Mouse (Mus musculus): ENCODE measurements around the gene Olfr1360. TPM values are rescaled to one million over a fixed set of nuclear protein-coding genes. Genes with fewer than 3 reads are reported as not detected.
"Not testable (repeated sequence)": the region's sequence is repeated elsewhere in the genome, so short reads cannot be mapped to it uniquely, and the experiment has no call there.

Gene Olfr1360
- not detected in 2 replicates for polyA plus RNA-seq (2015; fragmentation: Nextera tagmentation; extraction: Ambion mirVana)

GRCm38 (mm10) chr13:21677305-21677704 is at the start of gene Olfr1360:
TSS of gene Olfr1360 (minus strand) at chr13:21677405.
- no peak for ATAC-seq (ENCODE audit: low read depth)
- Histone ChIP-seq H3K36me3 (ENCODE audit: control insufficient read depth, insufficient read depth, low read length) (no peaks in the 10 kb centered on the region), H3K4me2 (ENCODE audit: low read depth, low read length) (no peak within 1 kb of the TSS), H3K27me3 (ENCODE audit: control insufficient read depth, insufficient read depth, low read depth, low read length) (no peaks in the 10 kb centered on the region), H3K9me3 (ENCODE audit: control insufficient read depth, low read length) (no peaks in the 10 kb centered on the region), H3K4me3 (ENCODE audit: low read length) (no peak within 1 kb of the TSS), H3K27ac (ENCODE audit: low read length) (no peak within 1 kb of the TSS), H3K9ac (ENCODE audit: low read length) (no peak within 1 kb of the TSS), H3K4me1 (replicated peaks; ENCODE audit: control insufficient read depth, insufficient read depth, low read length) (no peaks in the 10 kb centered on the region)
- WGBS: 88% methylated on average over 2 of the region's 2 CpGs

- Histone ChIP-seq H3K9me3 (ENCODE audit: control insufficient read depth, low read length) (no peaks in the 10 kb centered on the region), H3K4me1 (replicated peaks; ENCODE audit: control insufficient read depth, insufficient read depth, low read length) (peaks cover 22% of the 10 kb centered on the region), H3K4me2 (ENCODE audit: low read depth, low read length) (peak overlapping the region; percentile 57), H3K27me3 (ENCODE audit: control insufficient read depth, insufficient read depth, low read depth, low read length) (no peaks in the 10 kb centered on the region), H3K4me3 (ENCODE audit: low read length) (peak overlapping the region; percentile 36; the same call in 1 of the 2 replicates), H3K36me3 (ENCODE audit: control insufficient read depth, insufficient read depth, low read length) (no peaks in the 10 kb centered on the region), H3K9ac (ENCODE audit: low read length) (0 out of 2 replicates have a peak overlapping the region, but pooled peaks have one; percentile 28), H3K27ac (ENCODE audit: low read length) (peak overlapping the region; percentile 93)
- ATAC-seq (ENCODE audit: low read depth): no peak
- WGBS: 36% methylated on average over 5 of the region's 5 CpGs
Measured at GRCm38 (mm10) chr13:21722993-21723836, 46.0 kb upstream of the Olfr1360 start.

- H3K27ac ChIP-seq (ENCODE audit: low read length): peak overlapping the region; percentile 93
- H3K4me2 ChIP-seq (ENCODE audit: low read depth, low read length): peak overlapping the region; percentile 57
- peak overlapping the region; percentile 36 for H3K4me3 ChIP-seq (ENCODE audit: low read length)
- H3K36me3 ChIP-seq (ENCODE audit: control insufficient read depth, insufficient read depth, low read length): no peaks in the 10 kb centered on the region
- H3K4me1 ChIP-seq (replicated peaks; ENCODE audit: control insufficient read depth, insufficient read depth, low read length): peaks cover 24% of the 10 kb centered on the region
- peak overlapping the region; percentile 61 for H3K9ac ChIP-seq (ENCODE audit: low read length)
- H3K9me3 ChIP-seq (ENCODE audit: control insufficient read depth, low read length): no peaks in the 10 kb centered on the region
- peak; percentile 8 for ATAC-seq (ENCODE audit: low read depth)
- 3% methylated on average over 11 of the region's 11 CpGs for WGBS
- no peaks in the 10 kb centered on the region for H3K27me3 ChIP-seq (ENCODE audit: control insufficient read depth, insufficient read depth, low read depth, low read length)
Measured at GRCm38 (mm10) chr13:21722373-21722925, 45.2 kb upstream of the Olfr1360 start.

- WGBS: 0% methylated on average over 33 of the region's 37 CpGs
Measured at GRCm38 (mm10) chr13:21721757-21722372, 44.7 kb upstream of the Olfr1360 start, which contains the start of gene Hist1h2bm. TSS of gene Hist1h2bm (plus strand) at chr13:21722044.

GRCm38 (mm10) chr13:21721107-21721756 is 44.0 kb upstream of the Olfr1360 start:
- H3K36me3 ChIP-seq (ENCODE audit: control insufficient read depth, insufficient read depth, low read length); H3K9me3 ChIP-seq (ENCODE audit: control insufficient read depth, low read length); H3K27me3 ChIP-seq (ENCODE audit: control insufficient read depth, insufficient read depth, low read depth, low read length): not testable (repeated sequence)
- Histone ChIP-seq H3K4me1 (replicated peaks; ENCODE audit: control insufficient read depth, insufficient read depth, low read length) (peaks cover 24% of the 10 kb centered on the region), H3K4me2 (ENCODE audit: low read depth, low read length) (peak overlapping the region; percentile 58), H3K27ac (ENCODE audit: low read length) (peak overlapping the region; percentile 93), H3K9ac (ENCODE audit: low read length) (peak overlapping the region; percentile 64), H3K4me3 (ENCODE audit: low read length) (peak overlapping the region; percentile 46)
- 1% methylated on average over 18 of the region's 44 CpGs for WGBS
- ATAC-seq (ENCODE audit: low read depth): peak; percentile 19

More at GRCm38 (mm10) chr13:21721757-21722372, 44.7 kb upstream of the Olfr1360 start, which contains the start of gene Hist1h2bm:
- H3K4me2 ChIP-seq (ENCODE audit: low read depth, low read length): peak within 1 kb of the TSS; percentile 58
- not testable (repeated sequence) for H3K9me3 ChIP-seq (ENCODE audit: control insufficient read depth, low read length); H3K36me3 ChIP-seq (ENCODE audit: control insufficient read depth, insufficient read depth, low read length); H3K27me3 ChIP-seq (ENCODE audit: control insufficient read depth, insufficient read depth, low read depth, low read length)
- H3K4me1 ChIP-seq (replicated peaks; ENCODE audit: control insufficient read depth, insufficient read depth, low read length): peaks cover 24% of the 10 kb centered on the region
- peak within 1 kb of the TSS; percentile 93 for H3K27ac ChIP-seq (ENCODE audit: low read length)
- H3K4me3 ChIP-seq (ENCODE audit: low read length): peak within 1 kb of the TSS; percentile 46
- H3K9ac ChIP-seq (ENCODE audit: low read length): peak within 1 kb of the TSS; percentile 64
- ATAC-seq (ENCODE audit: low read depth): peak; percentile 97

GRCm38 (mm10) chr13:21718381-21719080 is 41.3 kb upstream of the Olfr1360 start:
- 46% methylated on average over 4 of the region's 4 CpGs for WGBS
- H3K9ac ChIP-seq (ENCODE audit: low read length): peak overlapping the region; percentile 79
- H3K4me2 ChIP-seq (ENCODE audit: low read depth, low read length): peak overlapping the region; percentile 70
- peak overlapping the region; percentile 54 for H3K4me3 ChIP-seq (ENCODE audit: low read length)
- H3K27me3 ChIP-seq (ENCODE audit: control insufficient read depth, insufficient read depth, low read depth, low read length): no peaks in the 10 kb centered on the region
- H3K27ac ChIP-seq (ENCODE audit: low read length): peak overlapping the region; percentile 86
- peaks cover 31% of the 10 kb centered on the region for H3K4me1 ChIP-seq (replicated peaks; ENCODE audit: control insufficient read depth, insufficient read depth, low read length)
- H3K9me3 ChIP-seq (ENCODE audit: control insufficient read depth, low read length): no peaks in the 10 kb centered on the region
- no peaks in the 10 kb centered on the region for H3K36me3 ChIP-seq (ENCODE audit: control insufficient read depth, insufficient read depth, low read length)
- no peak for ATAC-seq (ENCODE audit: low read depth)

- ATAC-seq (ENCODE audit: low read depth): peak; percentile 40
- not testable (repeated sequence) for H3K9me3 ChIP-seq (ENCODE audit: control insufficient read depth, low read length); H3K27me3 ChIP-seq (ENCODE audit: control insufficient read depth, insufficient read depth, low read depth, low read length); H3K36me3 ChIP-seq (ENCODE audit: control insufficient read depth, insufficient read depth, low read length)
- peak within 1 kb of the TSS; percentile 55 for H3K4me3 ChIP-seq (ENCODE audit: low read length)
- peak within 1 kb of the TSS; percentile 79 for H3K9ac ChIP-seq (ENCODE audit: low read length)
- WGBS: 1% methylated on average over 24 of the region's 56 CpGs
- peak within 1 kb of the TSS; percentile 97 for H3K27ac ChIP-seq (ENCODE audit: low read length)
- H3K4me1 ChIP-seq (replicated peaks; ENCODE audit: control insufficient read depth, insufficient read depth, low read length): peaks cover 28% of the 10 kb centered on the region
- H3K4me2 ChIP-seq (ENCODE audit: low read depth, low read length): peak within 1 kb of the TSS; percentile 85
Measured at GRCm38 (mm10) chr13:21717397-21718357, 40.5 kb upstream of the Olfr1360 start, which contains the start of gene Hist1h3h. TSS of gene Hist1h3h (plus strand) at chr13:21717659.

Measured in lung, embryonic 16.5 days (tissue).